Mouse (Mus musculus): ENCODE results near the gene Crybg1. TPM values are rescaled to one million over a fixed set of nuclear protein-coding genes. Genes with fewer than 3 reads are reported as not detected.
"Not testable (repeated sequence)": the region's sequence is repeated elsewhere in the genome, so short reads cannot be mapped to it uniquely, and the experiment has no call there.

The Crybg1 gene
- total RNA-seq, 1 experiment from 2014 or later: 3.6 TPM

GRCm38 (mm10) chr10:43998503-43999082 is 150.1 kb downstream of the Crybg1 start:
- ATAC-seq (replicated peaks in 1 of 2; ENCODE audit: insufficient read depth in 1 of 2, low FRiP score in 2 of 2, low TSS enrichment in 1 of 2, low read depth in 1 of 2, poor library complexity in 2 of 2, severe bottlenecking in 2 of 2): no peak

GRCm38 (mm10) chr10:43998023-43998422 is 150.6 kb downstream of the Crybg1 start:
- no peak for ATAC-seq (replicated peaks in 1 of 2; ENCODE audit: insufficient read depth in 1 of 2, low FRiP score in 2 of 2, low TSS enrichment in 1 of 2, low read depth in 1 of 2, poor library complexity in 2 of 2, severe bottlenecking in 2 of 2)

GRCm38 (mm10) chr10:43997276-43997675 is 151.4 kb downstream of the Crybg1 start:
- no peak for ATAC-seq (replicated peaks in 1 of 2; ENCODE audit: insufficient read depth in 1 of 2, low FRiP score in 2 of 2, low TSS enrichment in 1 of 2, low read depth in 1 of 2, poor library complexity in 2 of 2, severe bottlenecking in 2 of 2)

DNA sequence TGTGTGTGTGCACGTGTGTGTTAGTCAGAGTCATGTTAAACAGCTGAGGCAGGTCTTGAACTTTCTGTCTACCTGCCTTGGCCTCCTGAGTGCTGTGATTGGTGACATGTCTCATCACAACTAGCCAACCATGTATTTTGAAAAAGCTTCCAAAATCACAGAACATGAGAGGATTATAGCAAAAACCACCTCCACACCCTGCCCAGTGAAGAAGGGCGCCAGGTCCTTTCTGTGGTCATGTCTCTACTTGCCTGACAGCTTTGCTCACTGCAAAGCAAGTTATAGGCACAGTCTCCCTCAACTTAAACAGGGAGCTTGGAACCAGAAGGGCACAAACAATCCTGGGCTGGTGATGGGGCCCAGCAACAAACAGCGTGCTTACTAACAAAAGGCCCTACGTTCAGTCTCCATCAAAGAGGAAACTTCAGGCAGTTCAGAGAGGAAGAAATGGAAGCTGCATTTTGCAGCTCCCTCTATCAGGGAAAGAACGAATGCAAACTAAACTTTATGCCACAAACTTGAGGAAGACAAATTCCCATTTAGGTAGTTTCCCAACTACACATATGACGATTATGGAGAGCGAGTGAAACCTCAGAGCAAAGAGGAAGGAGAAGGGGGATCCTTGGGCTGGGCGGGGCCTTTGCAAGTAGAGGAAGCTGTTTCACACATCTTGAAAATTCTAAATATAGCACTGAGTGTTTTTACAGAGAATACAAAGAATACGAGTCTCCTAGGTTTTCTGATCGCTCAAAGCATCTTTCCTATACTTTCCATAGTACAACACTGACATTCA is 152.6 kb downstream of the Crybg1 start:
- ATAC-seq (replicated peaks in 1 of 2; ENCODE audit: insufficient read depth in 1 of 2, low FRiP score in 2 of 2, low TSS enrichment in 1 of 2, low read depth in 1 of 2, poor library complexity in 2 of 2, severe bottlenecking in 2 of 2): peak; percentile 84 to 89

DNA sequence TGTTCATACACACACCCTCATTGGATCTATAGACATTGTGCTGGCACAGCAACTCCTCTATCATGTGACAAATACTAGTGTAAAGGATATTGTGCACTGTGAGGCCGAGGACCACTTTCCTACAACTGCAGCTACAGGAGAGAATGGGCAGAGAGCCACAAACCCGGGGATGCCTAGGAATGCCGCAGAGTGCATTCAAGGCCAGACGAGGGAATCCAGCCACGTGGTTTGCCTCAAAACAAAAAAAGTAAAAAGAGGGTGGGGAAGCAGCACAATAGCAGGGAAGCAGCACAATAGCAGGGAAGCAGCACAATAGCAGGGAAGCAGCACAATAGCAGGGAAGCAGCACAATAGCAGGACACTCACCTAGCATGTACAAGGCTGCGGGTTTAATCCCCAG is 155.5 kb downstream of the Crybg1 start:
- ATAC-seq (replicated peaks in 1 of 2; ENCODE audit: insufficient read depth in 1 of 2, low FRiP score in 2 of 2, low TSS enrichment in 1 of 2, low read depth in 1 of 2, poor library complexity in 2 of 2, severe bottlenecking in 2 of 2): no peak

DNA sequence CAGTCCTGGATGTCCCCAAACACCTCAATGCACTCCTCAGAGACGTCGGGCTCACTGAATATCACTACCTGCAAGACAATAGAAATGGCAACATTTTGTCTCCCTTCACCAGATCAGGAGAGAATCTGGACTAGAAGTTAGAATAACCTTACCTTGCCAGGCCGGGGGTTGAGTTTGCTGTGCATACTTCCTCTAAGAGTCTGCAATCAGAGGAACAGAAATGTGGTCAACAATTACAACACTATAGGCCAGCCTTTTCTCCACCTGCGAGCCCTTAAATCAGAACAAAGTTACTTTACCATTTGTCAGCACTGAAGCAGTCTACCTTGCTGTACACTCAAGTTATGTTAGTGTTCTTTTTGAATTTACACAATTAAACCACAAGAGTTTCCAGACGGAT is 156.1 kb downstream of the Crybg1 start:
- peak in 1 of 2 experiments; percentile 9; a peak in 1 of 4 replicates for ATAC-seq (replicated peaks in 1 of 2; ENCODE audit: insufficient read depth in 1 of 2, low FRiP score in 2 of 2, low TSS enrichment in 1 of 2, low read depth in 1 of 2, poor library complexity in 2 of 2, severe bottlenecking in 2 of 2)

DNA sequence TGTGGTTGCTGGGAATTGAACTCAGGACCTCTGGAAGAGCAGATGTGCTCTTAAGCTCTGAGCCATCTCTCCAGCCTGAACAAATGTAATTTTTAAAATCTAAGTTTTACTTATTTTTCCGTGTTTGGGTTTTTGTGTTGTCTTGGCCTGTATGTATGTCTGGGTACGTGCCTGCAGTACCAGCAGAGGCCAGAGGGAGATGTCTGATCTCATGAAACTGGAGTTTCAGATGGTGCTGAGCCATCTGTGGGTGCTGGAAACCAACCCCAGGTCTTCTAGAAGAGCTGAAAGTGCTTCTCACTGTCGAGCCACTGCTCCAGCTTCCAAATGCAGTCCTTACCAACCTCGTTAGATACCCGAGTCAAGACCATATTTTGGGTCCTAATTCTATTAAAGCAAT is 157.4 kb downstream of the Crybg1 start:
- ATAC-seq (replicated peaks in 1 of 2; ENCODE audit: insufficient read depth in 1 of 2, low FRiP score in 2 of 2, low TSS enrichment in 1 of 2, low read depth in 1 of 2, poor library complexity in 2 of 2, severe bottlenecking in 2 of 2): no peak

- ATAC-seq (replicated peaks in 1 of 2; ENCODE audit: insufficient read depth in 1 of 2, low FRiP score in 2 of 2, low TSS enrichment in 1 of 2, low read depth in 1 of 2, poor library complexity in 2 of 2, severe bottlenecking in 2 of 2): peak in 1 of 2 experiments; percentile 22; a peak in 2 of 4 replicates
Measured at GRCm38 (mm10) chr10:43983866-43984265, 164.8 kb downstream of the Crybg1 start.

GRCm38 (mm10) chr10:43983241-43983640 is 165.4 kb downstream of the Crybg1 start:
- ATAC-seq (replicated peaks in 1 of 2; ENCODE audit: insufficient read depth in 1 of 2, low FRiP score in 2 of 2, low TSS enrichment in 1 of 2, low read depth in 1 of 2, poor library complexity in 2 of 2, severe bottlenecking in 2 of 2): no peak

- no peak for ATAC-seq (replicated peaks in 1 of 2; ENCODE audit: insufficient read depth in 1 of 2, low FRiP score in 2 of 2, low TSS enrichment in 1 of 2, low read depth in 1 of 2, poor library complexity in 2 of 2, severe bottlenecking in 2 of 2)
Measured at GRCm38 (mm10) chr10:43982470-43982869, 166.2 kb downstream of the Crybg1 start.

DNA sequence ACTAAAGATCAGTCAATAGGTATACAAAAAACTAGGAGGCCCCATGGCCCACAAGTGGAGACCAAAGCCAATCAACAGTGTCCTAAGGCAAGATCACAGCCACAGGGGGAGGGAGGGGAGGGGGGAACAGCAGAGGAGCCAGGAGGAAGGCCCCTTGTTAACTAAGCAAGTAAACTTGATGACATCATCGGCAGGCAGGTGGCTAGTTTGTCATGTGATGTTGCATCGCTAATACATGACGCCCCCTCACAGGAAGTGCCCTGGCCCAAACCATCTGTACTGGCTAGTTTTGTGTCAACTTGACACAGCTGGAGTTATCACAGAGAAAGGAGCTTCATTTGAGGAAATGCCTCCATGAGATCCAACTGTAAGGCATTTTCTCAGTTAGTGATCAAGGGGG is 167.9 kb downstream of the Crybg1 start:
- not testable (repeated sequence) for ATAC-seq (replicated peaks in 1 of 2; ENCODE audit: insufficient read depth in 1 of 2, low FRiP score in 2 of 2, low TSS enrichment in 1 of 2, low read depth in 1 of 2, poor library complexity in 2 of 2, severe bottlenecking in 2 of 2)

GRCm38 (mm10) chr10:43980080-43980479 is 168.6 kb downstream of the Crybg1 start:
- no peak for ATAC-seq (replicated peaks in 1 of 2; ENCODE audit: insufficient read depth in 1 of 2, low FRiP score in 2 of 2, low TSS enrichment in 1 of 2, low read depth in 1 of 2, poor library complexity in 2 of 2, severe bottlenecking in 2 of 2)

- ATAC-seq (replicated peaks in 1 of 2; ENCODE audit: insufficient read depth in 1 of 2, low FRiP score in 2 of 2, low TSS enrichment in 1 of 2, low read depth in 1 of 2, poor library complexity in 2 of 2, severe bottlenecking in 2 of 2): peak in 1 of 2 experiments; percentile 42; a peak in 1 of 4 replicates
Measured at GRCm38 (mm10) chr10:43977353-43977752, 171.3 kb downstream of the Crybg1 start.

DNA sequence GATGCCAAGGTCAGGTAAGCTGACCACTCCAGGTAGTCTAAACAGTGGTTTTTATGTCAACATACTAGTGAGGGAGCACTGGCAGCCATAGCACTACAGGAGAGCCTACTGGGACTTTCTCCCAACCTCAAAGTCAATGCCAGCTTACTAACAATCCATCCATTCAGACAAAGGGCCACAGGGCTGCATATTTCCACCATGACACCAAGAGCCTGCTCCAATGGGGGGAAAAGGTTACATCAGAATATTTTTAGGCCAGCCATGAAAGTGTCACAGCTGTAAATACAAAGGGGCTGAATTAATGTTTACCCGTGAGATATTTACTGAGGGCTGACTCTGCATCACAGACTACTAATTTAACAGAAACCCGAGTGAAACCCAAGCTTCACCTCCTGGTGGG is 175.4 kb downstream of the Crybg1 start:
- no peak for ATAC-seq (replicated peaks in 1 of 2; ENCODE audit: insufficient read depth in 1 of 2, low FRiP score in 2 of 2, low TSS enrichment in 1 of 2, low read depth in 1 of 2, poor library complexity in 2 of 2, severe bottlenecking in 2 of 2)

- no peak for ATAC-seq (replicated peaks in 1 of 2; ENCODE audit: insufficient read depth in 1 of 2, low FRiP score in 2 of 2, low TSS enrichment in 1 of 2, low read depth in 1 of 2, poor library complexity in 2 of 2, severe bottlenecking in 2 of 2)
Measured at GRCm38 (mm10) chr10:43964943-43965342, 183.7 kb downstream of the Crybg1 start.

DNA sequence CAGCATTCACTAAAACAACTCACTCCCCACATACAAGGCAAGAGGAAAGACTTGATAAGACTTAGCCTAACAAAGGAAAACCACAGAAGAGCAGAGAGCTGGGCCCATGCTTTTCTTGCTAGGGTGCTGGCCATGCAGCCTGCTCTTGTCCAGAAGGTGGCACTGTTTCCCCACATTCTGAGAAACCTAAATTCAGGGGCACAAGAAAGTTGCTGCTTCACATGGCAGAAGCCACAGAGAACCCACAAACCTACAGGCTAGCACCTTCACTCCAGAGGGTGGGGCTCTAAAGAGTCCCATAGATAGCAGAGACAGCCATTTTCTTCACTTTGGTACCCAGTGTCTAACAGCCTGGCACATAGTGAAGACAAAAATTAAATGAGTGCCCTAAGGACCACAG is 194.7 kb downstream of the Crybg1 start:
- ATAC-seq (replicated peaks in 1 of 2; ENCODE audit: insufficient read depth in 1 of 2, low FRiP score in 2 of 2, low TSS enrichment in 1 of 2, low read depth in 1 of 2, poor library complexity in 2 of 2, severe bottlenecking in 2 of 2): peak; percentile 79 to 85

- ATAC-seq (replicated peaks in 1 of 2; ENCODE audit: insufficient read depth in 1 of 2, low FRiP score in 2 of 2, low TSS enrichment in 1 of 2, low read depth in 1 of 2, poor library complexity in 2 of 2, severe bottlenecking in 2 of 2): no peak
Measured at GRCm38 (mm10) chr10:43945435-43945834, 203.2 kb downstream of the Crybg1 start.

GRCm38 (mm10) chr10:43943736-43944135 is 204.9 kb downstream of the Crybg1 start:
- ATAC-seq (replicated peaks in 1 of 2; ENCODE audit: insufficient read depth in 1 of 2, low FRiP score in 2 of 2, low TSS enrichment in 1 of 2, low read depth in 1 of 2, poor library complexity in 2 of 2, severe bottlenecking in 2 of 2): no peak

Data from hematopoietic stem cell, adult 5-6 weeks (primary cell).